Comparison of ENCODE assay signal across 12 mouse cellular contexts in the genomic region with DNA sequence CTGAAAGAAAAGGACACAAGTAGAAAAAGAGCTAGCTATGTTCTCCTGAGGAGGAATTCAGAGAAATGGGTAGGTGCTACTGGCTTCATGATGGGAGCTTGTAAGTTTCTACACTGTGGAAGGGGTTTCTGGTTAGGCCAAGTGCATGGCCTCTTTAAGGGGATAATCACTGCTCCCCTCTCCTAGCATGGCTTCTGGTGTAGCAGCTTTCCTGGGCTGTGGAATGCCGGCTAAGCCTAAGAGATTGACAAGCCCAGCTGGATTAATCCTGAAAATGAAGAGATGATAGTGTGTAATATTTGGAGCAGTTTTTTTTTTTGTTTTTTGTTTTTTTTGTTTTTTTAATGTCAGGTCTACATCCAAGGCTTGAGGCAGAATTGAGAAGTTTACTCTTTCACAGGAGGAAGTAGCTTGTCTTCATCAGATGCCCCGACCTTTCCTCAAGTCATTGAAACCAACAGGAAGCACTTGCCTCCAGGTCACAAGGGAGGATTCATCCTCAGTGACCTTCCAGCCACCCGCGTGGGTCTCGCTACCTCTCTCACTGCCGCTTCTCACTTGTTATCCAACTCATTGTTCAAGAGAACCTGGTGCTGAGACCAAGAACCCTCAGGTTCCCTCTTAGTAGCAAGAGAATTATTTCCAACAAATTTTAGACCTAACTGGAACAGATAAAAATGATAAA.
"Had no signal": no experiment of that assay in that cellular context is flagged by ENCODE, and none has a peak within 500 bp of the region (broad histone marks: within the 10 kb centered on the region; RNA-seq: fewer than 3 reads in every experiment).

No protein-coding gene starts in this region.

- H3K4me1 ChIP-seq: midbrain, embryonic 15.5 days had no signal

- ATAC-seq: inflammation-experienced regulatory T-cells, adult 6 months; midbrain, embryonic 15.5 days had no signal

- H3K9me3 ChIP-seq: limb, embryonic 12.5 days; lung, embryonic 15.5 days; midbrain, embryonic 15.5 days; stomach, embryonic 15.5 days had no signal

- H3K9ac ChIP-seq: limb, embryonic 12.5 days; lung, embryonic 15.5 days; midbrain, embryonic 15.5 days; stomach, embryonic 15.5 days had no signal

- H3K4me3 ChIP-seq: layer of hippocampus, adult 2 months; limb, embryonic 12.5 days; lung, embryonic 15.5 days; midbrain, embryonic 15.5 days; stomach, embryonic 15.5 days had no signal

- H3K27me3 ChIP-seq: limb, embryonic 12.5 days; lung, embryonic 15.5 days; midbrain, embryonic 15.5 days; stomach, embryonic 15.5 days had no signal

- H3K4me2 ChIP-seq: limb, embryonic 12.5 days; lung, embryonic 15.5 days; midbrain, embryonic 15.5 days; stomach, embryonic 15.5 days had no signal

- DNase-seq: kidney, adult 18-20 months; kidney, postnatal 10 days; kidney, postnatal 4 days; lung, postnatal 14 days; thymus, postnatal 4 days had no signal

- H3K36me3 ChIP-seq: limb, embryonic 12.5 days; lung, embryonic 15.5 days; midbrain, embryonic 15.5 days; stomach, embryonic 15.5 days had no signal

- H3K27ac ChIP-seq: layer of hippocampus, adult 2 months; limb, embryonic 12.5 days; lung, embryonic 15.5 days; macrophage; midbrain, embryonic 15.5 days; stomach, embryonic 15.5 days had no signal
